Mouse (Mus musculus) R1 (cell line): Measurements from ENCODE around the gene Gm14308.
"Not testable (repeated sequence)": the region's sequence is repeated elsewhere in the genome, so short reads cannot be mapped to it uniquely, and the experiment has no call there.

Experiments
- DNase-seq: peaks from one replicate; pipeline ENCODE4 v3.0.0-alpha.2; 2018; ENCODE audit warnings: low read depth, low spot score

Gm14308 gene

DNA sequence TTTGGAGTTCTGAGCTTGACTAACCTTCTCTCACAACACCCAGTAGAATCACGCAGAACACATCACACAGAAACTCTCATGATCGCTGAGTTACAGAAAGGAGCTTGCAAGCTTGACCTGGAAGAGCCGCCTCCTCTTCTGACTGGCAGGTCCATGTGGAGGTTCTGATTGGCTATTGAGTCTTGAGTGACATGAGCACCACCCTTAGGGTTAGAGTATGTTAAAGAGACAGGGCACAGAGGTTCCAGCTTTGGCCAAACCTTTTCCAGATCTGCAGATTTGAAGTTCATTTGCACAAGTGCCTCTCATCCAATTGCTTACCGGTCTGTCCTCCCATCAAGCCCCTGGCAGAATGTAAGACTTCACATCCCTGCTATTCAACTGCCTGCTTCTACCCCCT, at the start of gene Gm14308:
Gene Gm14308, minus strand, starts transcription at position 101 of the 400 bp plus-strand sequence.
- DNase-seq = not testable (repeated sequence)

DNA sequence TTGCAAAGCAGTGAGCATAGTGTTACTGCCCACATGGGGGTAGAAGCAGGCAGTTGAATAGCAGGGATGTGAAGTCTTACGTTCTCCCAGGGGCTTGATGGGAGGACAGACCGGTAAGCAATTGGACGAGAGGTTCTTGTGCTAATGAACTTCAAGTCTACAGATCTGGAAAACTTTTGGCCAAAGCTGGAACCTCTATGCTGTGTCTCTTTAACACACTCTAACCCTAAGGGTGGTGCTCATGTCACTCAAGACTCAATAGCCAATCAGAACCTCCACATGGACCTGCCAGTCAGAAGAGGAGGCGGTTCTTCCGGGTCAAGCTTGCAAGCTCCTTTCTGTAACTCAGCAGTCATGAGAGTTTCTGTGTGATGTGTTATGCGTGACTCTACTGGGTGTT, 34.1 kb upstream of the Gm14308 start, which contains the start of gene Zfp973:
Gene Zfp973, plus strand, starts transcription at position 301 of the 400 bp plus-strand sequence.
- DNase-seq = not testable (repeated sequence)
